Mouse (Mus musculus) layer of hippocampus, postnatal 36 days (tissue): ENCODE measurements around the gene Dus4l. TPM values are rescaled to one million over a fixed set of nuclear protein-coding genes. Genes with fewer than 3 reads are reported as not detected.

Experiments used
- total RNA-seq, 2 experiments: library from RNA; stranded (reverse); gene quantifications; 2 replicates each; pipeline ENCODE4 v1.2.3; 2021

Dus4l gene
- total RNA-seq, 2 experiments from 2014 or later: 8.1 to 8.6 TPM

Other genes with a start within 250 kb of the Dus4l start
- 10 to 100 TPM; 25.3 to 27.6 TPM for gene Cbll1, start 155.2 kb downstream of the Dus4l start, total RNA-seq
- gene Slc26a4, start 94.9 kb downstream of the Dus4l start, total RNA-seq: 10 to 100 TPM; 11.8 to 11.9 TPM
- gene Bcap29, start 20.2 kb downstream of the Dus4l start, total RNA-seq: 10 to 100 TPM; 35.1 to 42.4 TPM
- 10 to 100 TPM; 60.4 to 62.2 TPM for gene Cog5, start within 50 bp of the Dus4l start, total RNA-seq
- 10 to 100 TPM; 75.5 to 82.0 TPM for gene Gpr22, start 59.1 kb upstream of the Dus4l start, total RNA-seq